Mouse (Mus musculus): ENCODE results near the gene Noct.

DNA sequence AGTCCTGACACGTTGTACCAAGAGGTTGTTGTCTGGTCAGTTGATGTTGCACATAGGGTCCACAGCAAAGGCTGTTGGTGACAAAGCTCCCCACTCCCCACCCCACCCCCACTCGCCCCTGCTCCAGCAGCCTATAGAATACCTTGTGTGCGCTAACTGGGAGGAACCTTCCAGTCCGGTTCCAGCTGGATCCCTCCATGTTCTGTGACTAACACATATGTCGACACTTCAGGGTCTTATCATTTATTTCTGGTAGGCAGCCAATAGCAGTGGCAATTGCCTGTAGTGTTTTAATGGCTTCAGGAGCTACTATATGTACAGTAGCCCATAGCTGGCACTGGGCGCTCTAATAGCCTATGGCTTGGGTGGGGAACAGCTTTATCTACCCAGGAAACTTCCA is 1.9 kb upstream of the Noct start:
- no peak for TF ChIP-seq EP300 (IDR thresholded peaks at IDR 0.05; ENCODE audit: low read depth)
- TF ChIP-seq CTCF (IDR thresholded peaks at IDR 0.05; ENCODE audit: low read depth) = no peak
